Mouse (Mus musculus) frontal cortex, adult 2 months (tissue): ENCODE measurements around the gene Nptn. TPM values are rescaled to one million over a fixed set of nuclear protein-coding genes. Genes with fewer than 3 reads are reported as not detected.

Experiments
- DNase-seq, 2 experiments: peaks; one replicate each; pipeline ENCODE4 v3.0.0; 2022; ENCODE audit warnings: low spot score in 1 of 2; ENCODE audit errors: extremely low spot score in 1 of 2
- polyA plus RNA-seq: library from polyadenylated mRNA; depleted of rRNA; stranded (reverse); fragments of >200 nt; gene quantifications from 2 replicates; pipeline ENCODE4 v1.2.3, GENCODE M21; 2012; rRNA removed

The Nptn gene
- polyA plus RNA-seq: 986 and 1,010 TPM in 2 replicates

GRCm38 (mm10) chr9:58581958-58582540 lies at the start of gene Nptn:
Gene Nptn, plus strand, starts transcription at chr9:58582240.
- DNase-seq: peak; percentile 94 to 98

GRCm38 (mm10) chr9:58533322-58533721 lies 48.7 kb upstream of the Nptn start:
- no peak for DNase-seq

GRCm38 (mm10) chr9:58534766-58535165 lies 47.3 kb upstream of the Nptn start:
- peak; percentile 45 to 90 for DNase-seq

- DNase-seq: peak in 1 of 2 experiments; percentile 58
Observed at GRCm38 (mm10) chr9:58535447-58536134, 46.4 kb upstream of the Nptn start.

- DNase-seq: no peak
Observed at GRCm38 (mm10) chr9:58537774-58538173, 44.3 kb upstream of the Nptn start.

GRCm38 (mm10) chr9:58539886-58540285 lies 42.2 kb upstream of the Nptn start:
- DNase-seq: peak in 1 of 2 experiments; percentile 82

GRCm38 (mm10) chr9:58541895-58542338 lies 40.1 kb upstream of the Nptn start:
- peak; percentile 65 to 74 for DNase-seq

- DNase-seq: peak; percentile 31 to 70
Observed at GRCm38 (mm10) chr9:58544879-58545324, 37.1 kb upstream of the Nptn start.

- no peak for DNase-seq
Observed at GRCm38 (mm10) chr9:58545428-58545827, 36.6 kb upstream of the Nptn start.

- DNase-seq: peak; percentile 64 to 65
Observed at GRCm38 (mm10) chr9:58546630-58547360, 35.2 kb upstream of the Nptn start.

GRCm38 (mm10) chr9:58548897-58549296 lies 33.1 kb upstream of the Nptn start:
- DNase-seq: no peak

GRCm38 (mm10) chr9:58549694-58550093 lies 32.3 kb upstream of the Nptn start:
- DNase-seq: no peak

- no peak for DNase-seq
Observed at GRCm38 (mm10) chr9:58550928-58551327, 31.1 kb upstream of the Nptn start.

GRCm38 (mm10) chr9:58552083-58552482 lies 30.0 kb upstream of the Nptn start:
- no peak for DNase-seq

GRCm38 (mm10) chr9:58554056-58554907 lies 27.8 kb upstream of the Nptn start:
- peak in 1 of 2 experiments; percentile 32 for DNase-seq

- peak; percentile 69 to 86 for DNase-seq
Observed at GRCm38 (mm10) chr9:58554908-58555684, 26.9 kb upstream of the Nptn start, which contains the start of gene Cd276. Gene Cd276, minus strand, starts transcription at chr9:58555437.

GRCm38 (mm10) chr9:58555685-58556414 lies 26.2 kb upstream of the Nptn start:
- peak in 1 of 2 experiments; percentile 28 for DNase-seq

GRCm38 (mm10) chr9:58556627-58557026 lies 25.4 kb upstream of the Nptn start:
- no peak for DNase-seq
